In genomic region chr15:19129316-19129715, GRCm38 (mm10) we compare ENCODE assay signal across 25 mouse cellular contexts.
"Had no signal": no experiment of that assay in that cellular context is flagged by ENCODE, and none has a peak within 500 bp of the region (broad histone marks: within the 10 kb centered on the region; RNA-seq: fewer than 3 reads in every experiment).

No protein-coding gene starts in this region.

- H3K4me3 ChIP-seq: gastrocnemius, adult 2 months; heart, embryonic 10.5 days; heart, embryonic 12.5 days; hindbrain, embryonic 10.5 days; hindbrain, embryonic 12.5 days; intestine, embryonic 15.5 days; layer of hippocampus, adult 2 months; limb, embryonic 10.5 days; limb, embryonic 12.5 days; liver, embryonic 13.5 days had no signal

- DNase-seq: gastrocnemius, adult 2 months; gastrocnemius, postnatal 10 days; gastrocnemius, postnatal 25 days; heart, adult 18-20 months; heart, postnatal 10 days; heart, postnatal 4 days; kidney, adult 18-20 months; kidney, adult 8-10 months; kidney, postnatal 10 days; kidney, postnatal 25 days; kidney, postnatal 4 days; liver; liver, embryonic 13.5 days had no signal

- ATAC-seq: hindbrain, embryonic 16.5 days; inflammation-experienced regulatory T-cells, adult 6 months; intestine, embryonic 15.5 days; intestine, postnatal 0 days had no signal

- H3K27ac ChIP-seq: gastrocnemius, adult 2 months; heart, embryonic 10.5 days; hindbrain, embryonic 10.5 days; hindbrain, embryonic 12.5 days; hindbrain, embryonic 14.5 days; intestine, embryonic 15.5 days; layer of hippocampus, adult 2 months; limb, embryonic 10.5 days; limb, embryonic 12.5 days; liver, embryonic 13.5 days had no signal
